Mouse (Mus musculus): ENCODE results near the gene Rassf6. TPM values are rescaled to one million over a fixed set of nuclear protein-coding genes. Genes with fewer than 3 reads are reported as not detected.
A peak's percentile ranks its signal among the peaks of the same experiment; 100 is the strongest.

The Rassf6 gene
- total and polyA plus RNA-seq, 2 experiments from 2014 or later, result 0.41 to 0.65 TPM

DNA sequence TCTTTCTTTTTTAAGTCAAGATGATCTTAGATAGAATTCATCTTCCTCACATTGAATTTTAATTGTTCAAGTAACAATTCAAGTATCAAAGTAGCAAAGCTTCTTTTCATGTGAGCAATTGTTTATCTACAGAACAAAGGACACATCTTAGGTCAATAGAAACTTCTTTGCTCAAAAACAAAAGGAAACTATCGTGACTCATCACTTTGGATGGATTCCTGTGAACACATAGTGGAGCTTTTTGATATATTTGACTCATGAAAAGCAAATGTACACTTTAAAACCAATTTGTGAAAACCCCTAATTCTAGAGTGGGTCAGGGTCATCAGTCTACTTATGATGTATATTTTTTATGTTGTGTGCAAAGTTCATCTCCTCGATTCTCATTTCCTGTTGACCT, 37.1 kb upstream of the Rassf6 start:
- H3K36me3 ChIP-seq (replicated peaks; ENCODE audit: control insufficient read depth, insufficient read depth, low read length), result no peaks in the 10 kb centered on the region
- no peaks in the 10 kb centered on the region for H3K27me3 ChIP-seq (ENCODE audit: control insufficient read depth, insufficient read depth, low read length)
- H3K4me3 ChIP-seq (ENCODE audit: low read depth, low read length), result no peak overlapping the region

DNA sequence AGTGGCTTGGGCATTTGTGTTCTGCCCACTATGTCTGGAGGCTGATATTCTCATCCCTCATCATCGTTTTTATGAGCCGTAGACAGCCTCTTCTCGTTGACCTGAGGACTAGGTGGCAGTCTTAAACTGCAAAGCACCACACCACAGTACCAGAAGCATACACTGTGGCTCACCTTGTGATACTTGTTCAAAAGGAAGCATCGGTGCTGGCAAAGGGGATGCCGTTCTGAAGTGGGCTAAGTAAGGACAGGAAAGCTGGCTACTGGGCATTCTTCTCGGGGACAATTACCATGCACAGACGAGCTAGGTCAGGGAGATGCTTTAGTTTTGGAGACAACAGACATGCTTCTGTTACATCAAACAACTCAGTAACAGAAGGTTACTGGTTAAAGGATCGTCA, 21.4 kb upstream of the Rassf6 start:
- H3K4me2 ChIP-seq (ENCODE audit: low read depth, low read length), result no peak overlapping the region
- ATAC-seq (ENCODE audit: insufficient read depth, low read depth), result no peak
- DNase-seq (ENCODE audit: low spot score), result no peak
- TF ChIP-seq EP300 (IDR thresholded peaks at IDR 0.05; ENCODE audit: low read depth), result no peak
- TF ChIP-seq CTCF (IDR thresholded peaks at IDR 0.05; ENCODE audit: low read depth), result no peak
- no peak overlapping the region for H3K9ac ChIP-seq (replicated peaks; ENCODE audit: low read depth, low read length)
- no peaks in the 10 kb centered on the region for H3K36me3 ChIP-seq (replicated peaks; ENCODE audit: control insufficient read depth, insufficient read depth, low read length)
- no peaks in the 10 kb centered on the region for H3K4me1 ChIP-seq (ENCODE audit: control insufficient read depth, insufficient read depth)
- WGBS, result 56% methylated on average over 8 of the region's 8 CpGs
- H3K9me3 ChIP-seq (replicated peaks; ENCODE audit: control insufficient read depth, low read length), result no peaks in the 10 kb centered on the region
- no peak overlapping the region for H3K4me3 ChIP-seq (ENCODE audit: low read depth, low read length)
- H3K27me3 ChIP-seq (ENCODE audit: control insufficient read depth, insufficient read depth, low read length), result no peaks in the 10 kb centered on the region
- H3K27ac ChIP-seq (ENCODE audit: low read depth), result no peak overlapping the region

More for the DNA sequence above, 37.1 kb upstream of the Rassf6 start:
- ATAC-seq (ENCODE audit: insufficient read depth, low read depth), result no peak
- Histone ChIP-seq H3K9ac (replicated peaks; ENCODE audit: low read depth, low read length) (no peak overlapping the region), H3K27ac (ENCODE audit: low read depth) (no peak overlapping the region), H3K4me1 (ENCODE audit: control insufficient read depth, insufficient read depth) (no peaks in the 10 kb centered on the region), H3K4me2 (ENCODE audit: low read depth, low read length) (no peak overlapping the region), H3K9me3 (replicated peaks; ENCODE audit: control insufficient read depth, low read length) (no peaks in the 10 kb centered on the region)
- no peak for DNase-seq (ENCODE audit: low spot score)
- TF ChIP-seq CTCF (IDR thresholded peaks at IDR 0.05; ENCODE audit: low read depth), result no peak
- WGBS, result 67% methylated on average over 2 of the region's 2 CpGs

GRCm38 (mm10) chr5:90661436-90661835, 21.0 kb upstream of the Rassf6 start:
- no peak overlapping the region for H3K9ac ChIP-seq (replicated peaks; ENCODE audit: low read depth, low read length)
- WGBS, result 18% methylated on average over 9 of the region's 9 CpGs
- ATAC-seq (ENCODE audit: insufficient read depth, low read depth) (no peak), DNase-seq (ENCODE audit: low spot score) (peak; percentile 36)
- no peaks in the 10 kb centered on the region for H3K27me3 ChIP-seq (ENCODE audit: control insufficient read depth, insufficient read depth, low read length)
- no peak overlapping the region for H3K4me3 ChIP-seq (ENCODE audit: low read depth, low read length)
- H3K9me3 ChIP-seq (replicated peaks; ENCODE audit: control insufficient read depth, low read length), result no peaks in the 10 kb centered on the region
- H3K36me3 ChIP-seq (replicated peaks; ENCODE audit: control insufficient read depth, insufficient read depth, low read length), result no peaks in the 10 kb centered on the region
- no peaks in the 10 kb centered on the region for H3K4me1 ChIP-seq (ENCODE audit: control insufficient read depth, insufficient read depth)
- no peak overlapping the region for H3K4me2 ChIP-seq (ENCODE audit: low read depth, low read length)
- TF ChIP-seq CTCF (IDR thresholded peaks at IDR 0.05; ENCODE audit: low read depth), result peak; percentile 78
- TF ChIP-seq EP300 (IDR thresholded peaks at IDR 0.05; ENCODE audit: low read depth), result no peak
- no peak overlapping the region for H3K27ac ChIP-seq (ENCODE audit: low read depth)

- H3K27ac ChIP-seq (ENCODE audit: low read depth), result no peak overlapping the region
- TF ChIP-seq EP300 (IDR thresholded peaks at IDR 0.05; ENCODE audit: low read depth), result no peak
- TF ChIP-seq CTCF (IDR thresholded peaks at IDR 0.05; ENCODE audit: low read depth), result no peak
- ATAC-seq (ENCODE audit: insufficient read depth, low read depth), result no peak
- H3K27me3 ChIP-seq (ENCODE audit: control insufficient read depth, insufficient read depth, low read length), result no peaks in the 10 kb centered on the region
- no peak overlapping the region for H3K9ac ChIP-seq (replicated peaks; ENCODE audit: low read depth, low read length)
- H3K4me3 ChIP-seq (ENCODE audit: low read depth, low read length), result no peak overlapping the region
- WGBS, result 76% methylated on average over 5 of the region's 5 CpGs
- no peak overlapping the region for H3K4me2 ChIP-seq (ENCODE audit: low read depth, low read length)
- H3K9me3 ChIP-seq (replicated peaks; ENCODE audit: control insufficient read depth, low read length), result no peaks in the 10 kb centered on the region
- H3K36me3 ChIP-seq (replicated peaks; ENCODE audit: control insufficient read depth, insufficient read depth, low read length), result no peaks in the 10 kb centered on the region
- no peaks in the 10 kb centered on the region for H3K4me1 ChIP-seq (ENCODE audit: control insufficient read depth, insufficient read depth)
- DNase-seq (ENCODE audit: low spot score), result no peak
These were observed 20.0 kb upstream of the Rassf6 start for GRCm38 (mm10) chr5:90660411-90660810.

DNA sequence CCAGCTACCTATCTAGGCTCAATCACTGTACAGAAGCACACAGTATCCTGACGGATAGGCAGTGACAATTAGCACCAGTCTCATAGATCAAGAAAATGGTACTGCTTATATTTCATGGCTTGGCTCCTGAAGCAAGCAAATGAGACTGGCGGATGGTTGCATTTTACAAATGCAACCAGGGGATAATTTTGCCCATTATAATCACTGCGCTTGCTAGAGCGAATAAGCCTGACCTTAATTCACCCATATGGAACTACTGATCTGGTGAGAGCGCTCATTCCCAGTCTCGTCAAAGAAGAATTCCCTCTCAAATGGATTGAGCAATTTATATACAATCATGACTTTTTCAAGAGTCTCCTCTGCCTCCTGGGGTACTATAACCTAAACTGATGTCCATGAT, 16.2 kb upstream of the Rassf6 start:
- H3K9ac ChIP-seq (replicated peaks; ENCODE audit: low read depth, low read length), result no peak overlapping the region
- no peak overlapping the region for H3K4me3 ChIP-seq (ENCODE audit: low read depth, low read length)
- H3K4me2 ChIP-seq (ENCODE audit: low read depth, low read length), result no peak overlapping the region
- ATAC-seq (ENCODE audit: insufficient read depth, low read depth), result no peak
- no peak for TF ChIP-seq CTCF (IDR thresholded peaks at IDR 0.05; ENCODE audit: low read depth)
- TF ChIP-seq EP300 (IDR thresholded peaks at IDR 0.05; ENCODE audit: low read depth), result no peak
- 0 out of 2 replicates have a peak, but pooled peaks cover 3% of the 10 kb centered on the region for H3K27me3 ChIP-seq (ENCODE audit: control insufficient read depth, insufficient read depth, low read length)
- H3K9me3 ChIP-seq (replicated peaks; ENCODE audit: control insufficient read depth, low read length), result no peaks in the 10 kb centered on the region
- H3K36me3 ChIP-seq (replicated peaks; ENCODE audit: control insufficient read depth, insufficient read depth, low read length), result no peaks in the 10 kb centered on the region
- H3K4me1 ChIP-seq (ENCODE audit: control insufficient read depth, insufficient read depth), result no peaks in the 10 kb centered on the region
- DNase-seq (ENCODE audit: low spot score), result no peak
- H3K27ac ChIP-seq (ENCODE audit: low read depth), result no peak overlapping the region
- 88% methylated on average over 6 of the region's 6 CpGs for WGBS

GRCm38 (mm10) chr5:90655891-90656290, 15.4 kb upstream of the Rassf6 start:
- Histone ChIP-seq H3K27me3 (ENCODE audit: control insufficient read depth, insufficient read depth, low read length) (0 out of 2 replicates have a peak, but pooled peaks cover 3% of the 10 kb centered on the region), H3K9ac (replicated peaks; ENCODE audit: low read depth, low read length) (no peak overlapping the region), H3K4me2 (ENCODE audit: low read depth, low read length) (no peak overlapping the region), H3K36me3 (replicated peaks; ENCODE audit: control insufficient read depth, insufficient read depth, low read length) (no peaks in the 10 kb centered on the region), H3K9me3 (replicated peaks; ENCODE audit: control insufficient read depth, low read length) (no peaks in the 10 kb centered on the region), H3K4me1 (ENCODE audit: control insufficient read depth, insufficient read depth) (no peaks in the 10 kb centered on the region), H3K27ac (ENCODE audit: low read depth) (no peak overlapping the region), H3K4me3 (ENCODE audit: low read depth, low read length) (no peak overlapping the region)
- ATAC-seq (ENCODE audit: insufficient read depth, low read depth) (no peak), DNase-seq (ENCODE audit: low spot score) (no peak)
- 51% methylated on average over 13 of the region's 13 CpGs for WGBS
- TF ChIP-seq CTCF (IDR thresholded peaks at IDR 0.05; ENCODE audit: low read depth), result no peak
- no peak for TF ChIP-seq EP300 (IDR thresholded peaks at IDR 0.05; ENCODE audit: low read depth)
